ENCODE assay signal across 8 mouse cellular contexts in genomic region chr1:137900621-137901071, GRCm38 (mm10).
DNase-seq lines count a peak whose midpoint lies in the region; ATAC-seq lines count a peak whose summit lies in the region.

No protein-coding gene starts in this region.

- H3K27me3 ChIP-seq in splenic B cell, adult 2 months (ENCODE audit: control insufficient read depth, insufficient read depth, low read length, poor library complexity, severe bottlenecking), result no peaks in the 10 kb centered on the region

- 0 out of 2 replicates have a peak overlapping the region, but pooled peaks have one; percentile 81 for H3K27ac ChIP-seq in macrophage

- peak overlapping the region; percentile 90 for H3K4me3 ChIP-seq in macrophage (ENCODE audit: inconsistent target)

- 0% methylated on average over 8 of the region's 8 CpGs for WGBS in macrophage (ENCODE audit: missing documents)

- H3K79me2 ChIP-seq in macrophage (ENCODE audit: inconsistent target), result peaks cover 62% of the 10 kb centered on the region

- peak; percentile 9; the same call in 1 of the 2 replicates for ATAC-seq in granulocyte monocyte progenitor cell, adult 5-6 weeks (replicated peaks; ENCODE audit: poor library complexity, severe bottlenecking)

- H3K36me3 ChIP-seq in macrophage (ENCODE audit: inconsistent target), result no peaks in the 10 kb centered on the region
- H3K36me3 ChIP-seq in splenic B cell, adult 2 months (ENCODE audit: control insufficient read depth, insufficient read depth, low read length, poor library complexity, severe bottlenecking), result no peaks in the 10 kb centered on the region

- peak; percentile 1 for DNase-seq in ovary, postnatal 14 days (ENCODE audit: low spot score)
- no peak for DNase-seq in ovary, adult 18-20 months (ENCODE audit: low spot score)
- DNase-seq in cerebellum, adult 11-12 months, result peak; percentile 58
- peak; percentile 30 for DNase-seq in layer of hippocampus, adult 9-11 months
- peak; percentile 31 for DNase-seq in splenic B cell, adult 2 months (ENCODE audit: low read depth, low spot score)
- no peak for DNase-seq in urinary bladder, postnatal 10 days (ENCODE audit: low spot score)

Comparison
In these comparisons a context has a peak if more than half of its experiments do, and no peak if none do; other contexts are left out.
1. DNase-seq: peak in ovary, postnatal 14 days (single experiment), cerebellum, adult 11-12 months (single experiment), layer of hippocampus, adult 9-11 months (single experiment) and splenic B cell, adult 2 months (single experiment); none in ovary, adult 18-20 months (single experiment) and urinary bladder, postnatal 10 days (single experiment).